Mouse (Mus musculus) midbrain, embryonic 13.5 days (tissue): Measurements from ENCODE around the gene Senp6. TPM values are rescaled to one million over a fixed set of nuclear protein-coding genes. Genes with fewer than 3 reads are reported as not detected.
A peak's percentile ranks its signal among the peaks of the same experiment; 100 is the strongest.
"Not testable (repeated sequence)": the region's sequence is repeated elsewhere in the genome, so short reads cannot be mapped to it uniquely, and the experiment has no call there.

Experiments
- ATAC-seq: fragments of 200-750 bp; cut with Nextera tagmentation; 2 replicates; pipeline ENCODE4 v1.8.0; 2017; ENCODE audit warnings: mild to moderate bottlenecking, moderate TSS enrichment, moderate library complexity
- H3K27ac ChIP-seq: fragments of 300-500 bp; sonication (generic); 2 replicates; pipeline ENCODE4 v1.5.1; 2015; ENCODE audit warnings: inconsistent platforms, mild to moderate bottlenecking, moderate library complexity
- H3K27me3 ChIP-seq: fragments of 300-500 bp; sonication (generic); 2 replicates; pipeline ENCODE4 v1.6.1; 2015; ENCODE audit warnings: mild to moderate bottlenecking, inconsistent platforms
- H3K36me3 ChIP-seq: fragments of 300-500 bp; sonication (generic); 2 replicates; pipeline ENCODE4 v1.6.1; 2015; ENCODE audit warnings: mild to moderate bottlenecking, inconsistent platforms
- H3K4me1 ChIP-seq: fragments of 300-500 bp; sonication (generic); replicated peaks from 2 replicates; pipeline ENCODE4 v1.6.1; 2015; ENCODE audit warnings: inconsistent platforms
- H3K4me2 ChIP-seq: fragments of 300-500 bp; sonication (generic); replicated peaks from 2 replicates; pipeline ENCODE4 v1.6.1; 2015; ENCODE audit warnings: moderate library complexity, mild to moderate bottlenecking, inconsistent platforms
- H3K4me3 ChIP-seq: fragments of 300-500 bp; sonication (generic); replicated peaks from 2 replicates; pipeline ENCODE4 v1.5.1; 2015; ENCODE audit warnings: mild to moderate bottlenecking, inconsistent platforms
- H3K9ac ChIP-seq: fragments of 300-500 bp; sonication (generic); replicated peaks from 2 replicates; pipeline ENCODE4 v1.6.1; 2015; ENCODE audit warnings: mild to moderate bottlenecking, inconsistent platforms
- H3K9me3 ChIP-seq: fragments of 300-500 bp; sonication (generic); 2 replicates; pipeline ENCODE4 v1.6.1; 2016; ENCODE audit warnings: mild to moderate bottlenecking, inconsistent platforms
- WGBS: fragments of 180-500 bp; shearing (Covaris S2); methylation state at CpG from one replicate; pipeline ENCODE4 v1.1.7; 2015; 5-methylcytosine and 5-hydroxymethylcytosine counted together
- polyA plus RNA-seq: library from polyadenylated mRNA; unstranded; fragments of >200 nt; fragmentation: Nextera tagmentation; extraction: Ambion mirVana; gene quantifications from 2 replicates; pipeline ENCODE4 v1.2.1, GENCODE M21; 2015

Gene Senp6
- polyA plus RNA-seq = 57.7 and 63.6 TPM in 2 replicates

- under 1% methylated on average over 52 of the region's 74 CpGs for WGBS
Measured at GRCm38 (mm10) chr9:80066367-80067220, at the start of gene Senp6. Senp6 (plus strand) TSS chr9:80066903.

GRCm38 (mm10) chr9:80020429-80020828 is 46.3 kb upstream of the Senp6 start:
- 65% methylated on average over 3 of the region's 3 CpGs for WGBS
- ATAC-seq = no peak
- H3K9me3 ChIP-seq = no peaks in the 10 kb centered on the region
- H3K27ac ChIP-seq = no peak overlapping the region
- no peak overlapping the region for H3K9ac ChIP-seq
- no peaks in the 10 kb centered on the region for H3K27me3 ChIP-seq
- no peaks in the 10 kb centered on the region for H3K4me1 ChIP-seq
- H3K36me3 ChIP-seq = no peaks in the 10 kb centered on the region
- H3K4me3 ChIP-seq = no peak overlapping the region
- H3K4me2 ChIP-seq = no peak overlapping the region

More at GRCm38 (mm10) chr9:80066367-80067220, at the start of gene Senp6:
- Histone ChIP-seq H3K4me3 (peak within 1 kb of the TSS; percentile 87), H3K4me2 (peak within 1 kb of the TSS; percentile 59), H3K9me3 (0 out of 2 replicates have a peak, but pooled peaks cover 5% of the 10 kb centered on the region), H3K27ac (peak within 1 kb of the TSS; percentile 100), H3K4me1 (peaks cover 28% of the 10 kb centered on the region), H3K27me3 (no peaks in the 10 kb centered on the region), H3K36me3 (no peaks in the 10 kb centered on the region), H3K9ac (peak within 1 kb of the TSS; percentile 99)
- peak; percentile 94 for ATAC-seq

GRCm38 (mm10) chr9:80021648-80022047 is 45.1 kb upstream of the Senp6 start:
- 64% methylated on average over 1 of the region's 1 CpGs for WGBS
- no peaks in the 10 kb centered on the region for H3K27me3 ChIP-seq
- no peak overlapping the region for H3K9ac ChIP-seq
- no peak overlapping the region for H3K27ac ChIP-seq
- H3K4me3 ChIP-seq = no peak overlapping the region
- no peaks in the 10 kb centered on the region for H3K9me3 ChIP-seq
- H3K4me1 ChIP-seq = no peaks in the 10 kb centered on the region
- H3K4me2 ChIP-seq = no peak overlapping the region
- H3K36me3 ChIP-seq = no peaks in the 10 kb centered on the region
- ATAC-seq = no peak

- Histone ChIP-seq H3K4me2 (no peak overlapping the region), H3K36me3 (no peaks in the 10 kb centered on the region), H3K4me3 (no peak overlapping the region), H3K9me3 (no peaks in the 10 kb centered on the region), H3K9ac (no peak overlapping the region), H3K27ac (no peak overlapping the region), H3K27me3 (no peaks in the 10 kb centered on the region), H3K4me1 (no peaks in the 10 kb centered on the region)
- ATAC-seq = no peak
- WGBS = 63% methylated on average over 8 of the region's 8 CpGs
Measured at GRCm38 (mm10) chr9:80022821-80023220, 43.9 kb upstream of the Senp6 start.

GRCm38 (mm10) chr9:80025347-80025746 is 41.4 kb upstream of the Senp6 start:
- H3K4me1 ChIP-seq, H3K4me3 ChIP-seq, H3K36me3 ChIP-seq, H3K9ac ChIP-seq, H3K27me3 ChIP-seq, H3K27ac ChIP-seq, ATAC-seq, H3K4me2 ChIP-seq, H3K9me3 ChIP-seq: not testable (repeated sequence)
- 92% methylated on average over 5 of the region's 5 CpGs for WGBS

GRCm38 (mm10) chr9:80026017-80026416 is 40.7 kb upstream of the Senp6 start:
- no peak overlapping the region for H3K4me2 ChIP-seq
- H3K9ac ChIP-seq = no peak overlapping the region
- ATAC-seq = no peak
- WGBS = 4% methylated on average over 2 of the region's 2 CpGs
- H3K27me3 ChIP-seq = no peaks in the 10 kb centered on the region
- no peaks in the 10 kb centered on the region for H3K4me1 ChIP-seq
- no peaks in the 10 kb centered on the region for H3K36me3 ChIP-seq
- no peak overlapping the region for H3K27ac ChIP-seq
- H3K4me3 ChIP-seq = no peak overlapping the region
- H3K9me3 ChIP-seq = no peaks in the 10 kb centered on the region

- WGBS = 75% methylated on average over 6 of the region's 6 CpGs
- Histone ChIP-seq H3K9me3 (no peaks in the 10 kb centered on the region), H3K4me3 (no peak overlapping the region), H3K9ac (no peak overlapping the region), H3K4me2 (no peak overlapping the region), H3K27me3 (no peaks in the 10 kb centered on the region), H3K27ac (no peak overlapping the region), H3K4me1 (no peaks in the 10 kb centered on the region), H3K36me3 (no peaks in the 10 kb centered on the region)
- ATAC-seq = no peak
Measured at GRCm38 (mm10) chr9:80026581-80027021, 40.1 kb upstream of the Senp6 start.

GRCm38 (mm10) chr9:80037262-80037996 is 29.3 kb upstream of the Senp6 start:
- no peaks in the 10 kb centered on the region for H3K27me3 ChIP-seq
- H3K4me3 ChIP-seq = no peak overlapping the region
- no peak overlapping the region for H3K9ac ChIP-seq
- no peaks in the 10 kb centered on the region for H3K4me1 ChIP-seq
- H3K36me3 ChIP-seq = no peaks in the 10 kb centered on the region
- 92% methylated on average over 13 of the region's 13 CpGs for WGBS
- no peaks in the 10 kb centered on the region for H3K9me3 ChIP-seq
- no peak overlapping the region for H3K4me2 ChIP-seq
- H3K27ac ChIP-seq = no peak overlapping the region
- ATAC-seq = no peak

GRCm38 (mm10) chr9:80037997-80038383 is 28.7 kb upstream of the Senp6 start:
- no peak overlapping the region for H3K4me2 ChIP-seq
- H3K4me3 ChIP-seq = no peak overlapping the region
- no peaks in the 10 kb centered on the region for H3K9me3 ChIP-seq
- no peak overlapping the region for H3K9ac ChIP-seq
- no peak overlapping the region for H3K27ac ChIP-seq
- no peaks in the 10 kb centered on the region for H3K4me1 ChIP-seq
- no peaks in the 10 kb centered on the region for H3K36me3 ChIP-seq
- no peaks in the 10 kb centered on the region for H3K27me3 ChIP-seq
- no peak for ATAC-seq

GRCm38 (mm10) chr9:80039296-80039815 is 27.3 kb upstream of the Senp6 start:
- Histone ChIP-seq H3K36me3 (no peaks in the 10 kb centered on the region), H3K27ac (no peak overlapping the region), H3K9ac (no peak overlapping the region), H3K4me2 (no peak overlapping the region), H3K9me3 (no peaks in the 10 kb centered on the region), H3K27me3 (no peaks in the 10 kb centered on the region), H3K4me1 (no peaks in the 10 kb centered on the region), H3K4me3 (no peak overlapping the region)
- ATAC-seq = no peak
- WGBS = 6% methylated on average over 2 of the region's 2 CpGs

- ATAC-seq = not testable (repeated sequence)
Measured at GRCm38 (mm10) chr9:80044301-80044700, 22.4 kb upstream of the Senp6 start.

GRCm38 (mm10) chr9:80049271-80049670 is 17.4 kb upstream of the Senp6 start:
- H3K9ac ChIP-seq, H3K9me3 ChIP-seq, H3K27me3 ChIP-seq, H3K4me2 ChIP-seq, ATAC-seq, H3K36me3 ChIP-seq, H3K4me3 ChIP-seq, H3K27ac ChIP-seq, H3K4me1 ChIP-seq: not testable (repeated sequence)
- 36% methylated on average over 5 of the region's 5 CpGs for WGBS

More at GRCm38 (mm10) chr9:80044301-80044700, 22.4 kb upstream of the Senp6 start:
- H3K4me3 ChIP-seq, H3K9ac ChIP-seq, H3K27ac ChIP-seq, H3K4me1 ChIP-seq, H3K9me3 ChIP-seq, H3K27me3 ChIP-seq, H3K36me3 ChIP-seq, H3K4me2 ChIP-seq: not testable (repeated sequence)
- WGBS = 76% methylated on average over 4 of the region's 4 CpGs
